Mouse (Mus musculus): ENCODE measurements at regions not wholly inside any gene's neighbourhood (a gene's known extent, or its start where the extent isn't known, plus 50 kb on each side); places are given as distances from the start of the nearest gene placed in this dataset.
"Not testable (repeated sequence)": the region's sequence is repeated elsewhere in the genome, so short reads cannot be mapped to it uniquely, and the experiment has no call there.

GRCm38 (mm10) chr15:27101610-27102009 lies 206.2 kb upstream of the Fbxl7 start:
- not testable (repeated sequence) for ATAC-seq (replicated peaks; ENCODE audit: low FRiP score, low TSS enrichment, poor library complexity, severe bottlenecking)

- ATAC-seq (replicated peaks; ENCODE audit: low FRiP score, low TSS enrichment, poor library complexity, severe bottlenecking) = no peak
These were observed 213.8 kb upstream of the Fbxl7 start for GRCm38 (mm10) chr15:27109130-27109529.

- ATAC-seq (replicated peaks; ENCODE audit: low FRiP score, low TSS enrichment, poor library complexity, severe bottlenecking) = no peak
These were observed 234.3 kb upstream of the Fbxl7 start for GRCm38 (mm10) chr15:27129697-27130096.

GRCm38 (mm10) chr15:27132761-27133160 lies 237.4 kb upstream of the Fbxl7 start:
- ATAC-seq (replicated peaks; ENCODE audit: low FRiP score, low TSS enrichment, poor library complexity, severe bottlenecking) = no peak

GRCm38 (mm10) chr15:27137580-27137979 lies 242.2 kb upstream of the Fbxl7 start:
- ATAC-seq (replicated peaks; ENCODE audit: low FRiP score, low TSS enrichment, poor library complexity, severe bottlenecking) = no peak

- ATAC-seq (replicated peaks; ENCODE audit: low FRiP score, low TSS enrichment, poor library complexity, severe bottlenecking) = no peak
These were observed 250.5 kb upstream of the Fbxl7 start for GRCm38 (mm10) chr15:27145860-27146259.

GRCm38 (mm10) chr15:27160986-27161385 lies 265.6 kb upstream of the Fbxl7 start:
- ATAC-seq (replicated peaks; ENCODE audit: low FRiP score, low TSS enrichment, poor library complexity, severe bottlenecking) = no peak

GRCm38 (mm10) chr15:27167484-27167883 lies 272.1 kb upstream of the Fbxl7 start:
- no peak for ATAC-seq (replicated peaks; ENCODE audit: low FRiP score, low TSS enrichment, poor library complexity, severe bottlenecking)

GRCm38 (mm10) chr15:27169846-27170245 lies 274.5 kb upstream of the Fbxl7 start:
- no peak for ATAC-seq (replicated peaks; ENCODE audit: low FRiP score, low TSS enrichment, poor library complexity, severe bottlenecking)

GRCm38 (mm10) chr15:27173506-27173905 lies 278.1 kb upstream of the Fbxl7 start:
- no peak for ATAC-seq (replicated peaks; ENCODE audit: low FRiP score, low TSS enrichment, poor library complexity, severe bottlenecking)

- no peak for ATAC-seq (replicated peaks; ENCODE audit: low FRiP score, low TSS enrichment, poor library complexity, severe bottlenecking)
These were observed 282.9 kb upstream of the Fbxl7 start for GRCm38 (mm10) chr15:27178084-27178935.

GRCm38 (mm10) chr15:27189699-27190098 lies 276.8 kb upstream of the Ank start:
- no peak for ATAC-seq (replicated peaks; ENCODE audit: low FRiP score, low TSS enrichment, poor library complexity, severe bottlenecking)

GRCm38 (mm10) chr15:27201513-27201912 lies 265.0 kb upstream of the Ank start:
- no peak for ATAC-seq (replicated peaks; ENCODE audit: low FRiP score, low TSS enrichment, poor library complexity, severe bottlenecking)

GRCm38 (mm10) chr15:27204888-27205287 lies 261.6 kb upstream of the Ank start:
- ATAC-seq (replicated peaks; ENCODE audit: low FRiP score, low TSS enrichment, poor library complexity, severe bottlenecking) = no peak

GRCm38 (mm10) chr15:27207446-27207845 lies 259.0 kb upstream of the Ank start:
- no peak for ATAC-seq (replicated peaks; ENCODE audit: low FRiP score, low TSS enrichment, poor library complexity, severe bottlenecking)

- ATAC-seq (replicated peaks; ENCODE audit: low FRiP score, low TSS enrichment, poor library complexity, severe bottlenecking) = no peak
These were observed 250.1 kb upstream of the Ank start for GRCm38 (mm10) chr15:27216387-27216786.

GRCm38 (mm10) chr15:27219126-27219738 lies 247.2 kb upstream of the Ank start:
- no peak for ATAC-seq (replicated peaks; ENCODE audit: low FRiP score, low TSS enrichment, poor library complexity, severe bottlenecking)

- ATAC-seq (replicated peaks; ENCODE audit: low FRiP score, low TSS enrichment, poor library complexity, severe bottlenecking) = no peak
These were observed 242.6 kb upstream of the Ank start for GRCm38 (mm10) chr15:27223610-27224511.

- no peak for ATAC-seq (replicated peaks; ENCODE audit: low FRiP score, low TSS enrichment, poor library complexity, severe bottlenecking)
These were observed 242.0 kb upstream of the Ank start for GRCm38 (mm10) chr15:27224512-27224850.

- no peak for ATAC-seq (replicated peaks; ENCODE audit: low FRiP score, low TSS enrichment, poor library complexity, severe bottlenecking)
These were observed 233.7 kb upstream of the Ank start for GRCm38 (mm10) chr15:27232804-27233203.
